Mouse (Mus musculus) monocyte, adult 2 months (primary cell): ENCODE results near the gene Pde10a.

Experiments used
- DNase-seq, 2 experiments: peaks; one replicate each; pipeline ENCODE4 v3.0.0; 2022; ENCODE audit warnings: low spot score in 2 of 2, low read depth in 1 of 2

Pde10a gene

DNA sequence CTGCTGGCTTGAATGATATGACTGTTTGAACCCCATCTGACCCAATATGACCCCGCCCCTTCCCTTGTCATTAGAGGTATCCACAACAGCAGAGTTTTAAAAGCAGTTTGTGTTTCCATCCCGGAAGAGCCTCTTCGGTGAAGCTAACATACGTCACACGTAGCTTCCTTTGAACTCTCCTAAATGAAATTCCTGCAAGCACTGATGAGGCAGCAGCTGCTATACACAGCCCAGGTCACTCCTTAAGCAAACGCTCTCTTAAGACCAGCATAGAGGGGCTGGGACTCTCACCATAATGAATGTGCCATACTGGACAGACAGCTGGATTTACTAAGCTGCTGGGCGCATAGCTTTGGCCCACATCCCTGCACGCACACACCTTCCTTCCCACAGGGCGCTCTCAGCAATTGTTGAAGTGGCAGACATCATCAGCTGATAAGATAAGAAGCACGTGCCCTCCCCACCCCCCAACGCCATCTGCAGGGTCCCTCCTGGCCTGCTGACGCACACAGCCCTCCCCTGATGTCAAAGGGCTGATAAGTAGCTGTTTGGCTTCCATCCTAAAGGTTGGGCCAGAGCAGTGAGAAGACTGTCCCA is 346.9 kb downstream of the Pde10a start:
- DNase-seq, result no peak

DNA sequence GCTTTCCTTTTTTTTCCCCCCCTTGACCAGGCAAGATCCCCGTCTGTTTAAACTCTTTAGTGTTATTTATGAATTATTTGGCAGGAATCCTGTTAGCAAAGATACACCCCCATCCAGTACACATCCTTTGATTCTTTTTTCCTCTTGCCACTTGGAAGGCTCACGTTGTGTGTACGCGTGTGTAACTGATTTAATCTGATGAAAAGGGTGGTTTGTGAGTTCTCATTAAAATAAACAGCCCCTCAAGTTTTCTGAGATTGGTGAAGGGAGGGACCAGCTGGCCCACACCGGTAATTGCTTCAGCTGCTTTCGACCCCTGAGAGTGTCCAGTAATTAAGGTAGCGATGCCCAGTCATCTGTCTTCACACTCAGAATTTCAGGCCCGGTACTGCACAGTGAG is 347.4 kb downstream of the Pde10a start:
- no peak for DNase-seq

DNA sequence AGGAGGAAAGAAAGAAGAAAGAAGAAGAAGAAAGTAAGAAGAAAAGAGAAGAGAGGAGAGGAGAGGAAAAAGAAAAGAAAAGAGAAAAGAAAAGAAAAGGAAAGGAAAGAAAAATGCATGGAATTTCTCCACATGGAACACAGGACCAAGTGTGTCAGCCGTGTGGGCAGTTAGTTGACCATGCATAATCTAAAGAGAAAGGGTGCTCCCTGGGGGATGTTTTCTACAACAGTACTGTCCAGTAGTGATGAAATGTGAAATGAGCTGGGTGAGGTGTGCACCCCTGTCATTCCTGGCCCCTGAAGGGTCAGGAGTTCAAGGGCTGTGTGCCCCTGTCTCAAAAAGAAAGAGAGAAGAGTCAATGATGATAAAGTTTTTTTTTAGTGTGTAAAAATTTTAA is 352.9 kb downstream of the Pde10a start:
- no peak for DNase-seq

DNA sequence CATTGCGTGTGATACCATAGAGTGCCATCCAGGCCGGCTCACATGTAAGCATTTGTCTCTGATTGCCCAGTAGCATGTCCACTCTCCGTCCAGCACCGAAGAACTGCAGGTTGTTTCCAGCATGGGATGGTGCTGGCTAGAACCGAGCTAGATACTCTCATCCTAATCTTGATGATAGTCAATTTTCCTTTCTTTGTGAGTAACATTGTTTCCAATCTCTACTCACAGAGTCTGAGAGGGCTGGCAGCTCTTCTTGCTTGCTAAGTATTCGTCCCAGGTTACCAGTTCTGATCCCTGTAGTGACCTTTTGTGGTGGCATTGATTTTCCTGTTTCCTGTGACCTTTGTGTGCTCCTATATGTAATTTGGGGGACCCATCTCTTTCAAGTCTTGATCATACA is 356.5 kb downstream of the Pde10a start:
- no peak for DNase-seq

DNA sequence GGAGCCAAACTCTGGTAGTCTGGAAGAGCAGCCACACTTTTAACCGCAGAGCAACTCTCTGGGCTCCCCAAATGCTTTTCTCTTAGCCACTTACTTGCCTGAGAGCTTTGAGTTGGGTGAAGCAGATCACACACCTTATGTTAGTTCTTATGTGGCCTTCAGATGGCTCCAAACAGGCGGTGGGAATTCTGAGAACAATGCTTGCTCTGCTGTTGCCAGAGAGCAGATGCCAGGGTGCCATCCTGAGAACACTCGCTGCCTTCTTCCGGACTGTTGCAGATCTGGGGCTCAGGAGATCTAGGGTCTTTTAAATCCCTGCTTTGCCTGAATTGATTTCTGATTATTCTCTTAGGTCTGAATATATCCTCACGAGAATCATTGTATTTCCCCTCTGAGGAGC is 359.5 kb downstream of the Pde10a start:
- DNase-seq, result no peak

DNA sequence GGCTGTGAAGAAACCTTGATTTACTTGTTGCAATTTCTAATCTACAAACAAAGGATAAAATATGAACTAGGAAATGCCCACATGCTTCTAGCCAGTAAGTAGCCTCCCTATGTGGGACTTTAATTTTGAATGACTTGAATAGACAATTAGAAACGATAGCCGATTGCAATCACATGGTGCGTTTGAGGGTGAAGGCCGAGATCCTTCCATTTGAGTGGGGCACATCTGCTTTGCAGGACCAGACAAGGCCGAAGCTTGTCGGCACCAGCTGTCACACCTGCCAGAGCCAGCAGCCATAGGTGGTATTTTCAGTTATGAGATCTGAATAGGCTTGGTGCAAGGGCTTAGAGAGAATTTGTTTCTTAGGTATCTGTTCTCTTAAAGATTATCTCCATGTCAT is 360.7 kb downstream of the Pde10a start:
- DNase-seq, result no peak

DNA sequence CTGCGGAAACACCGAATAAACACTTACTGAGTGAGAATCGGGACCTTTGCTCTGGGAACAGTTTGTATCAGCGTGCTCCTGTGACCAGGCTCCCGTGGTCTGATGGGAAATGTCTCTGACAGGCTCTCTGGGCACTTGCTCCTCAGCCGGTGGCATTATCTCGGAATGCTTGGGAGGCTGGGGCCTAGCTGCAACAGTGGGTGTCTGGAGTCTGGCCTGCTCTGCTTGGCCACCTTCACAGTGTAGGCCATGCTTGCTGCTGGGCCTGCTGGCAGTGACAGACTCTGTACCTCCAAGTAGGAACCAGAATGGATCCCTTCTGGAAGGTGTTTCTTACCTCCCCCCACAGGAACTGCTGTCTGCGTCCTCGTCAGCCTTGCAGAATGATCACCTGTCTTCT is 362.9 kb downstream of the Pde10a start:
- DNase-seq, result no peak

DNA sequence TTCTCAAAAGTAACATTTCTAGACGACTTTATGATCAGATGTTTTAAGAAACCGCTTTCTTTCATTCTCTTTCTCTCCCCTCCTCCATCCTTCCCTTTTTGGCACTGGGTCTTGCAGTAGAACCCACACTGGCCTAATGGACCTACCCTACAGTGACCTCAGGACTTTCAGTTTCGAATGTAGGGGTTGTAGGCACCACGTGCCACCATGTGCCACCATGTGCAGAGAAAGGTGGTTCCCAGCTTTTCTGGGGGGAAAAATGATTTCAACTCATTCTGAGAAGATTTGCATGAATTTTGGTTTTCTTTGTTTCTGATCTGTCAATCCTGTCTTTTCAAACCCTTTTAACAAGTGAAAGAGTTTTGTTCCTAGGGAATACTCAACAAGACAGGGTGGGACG is 363.5 kb downstream of the Pde10a start:
- no peak for DNase-seq

DNA sequence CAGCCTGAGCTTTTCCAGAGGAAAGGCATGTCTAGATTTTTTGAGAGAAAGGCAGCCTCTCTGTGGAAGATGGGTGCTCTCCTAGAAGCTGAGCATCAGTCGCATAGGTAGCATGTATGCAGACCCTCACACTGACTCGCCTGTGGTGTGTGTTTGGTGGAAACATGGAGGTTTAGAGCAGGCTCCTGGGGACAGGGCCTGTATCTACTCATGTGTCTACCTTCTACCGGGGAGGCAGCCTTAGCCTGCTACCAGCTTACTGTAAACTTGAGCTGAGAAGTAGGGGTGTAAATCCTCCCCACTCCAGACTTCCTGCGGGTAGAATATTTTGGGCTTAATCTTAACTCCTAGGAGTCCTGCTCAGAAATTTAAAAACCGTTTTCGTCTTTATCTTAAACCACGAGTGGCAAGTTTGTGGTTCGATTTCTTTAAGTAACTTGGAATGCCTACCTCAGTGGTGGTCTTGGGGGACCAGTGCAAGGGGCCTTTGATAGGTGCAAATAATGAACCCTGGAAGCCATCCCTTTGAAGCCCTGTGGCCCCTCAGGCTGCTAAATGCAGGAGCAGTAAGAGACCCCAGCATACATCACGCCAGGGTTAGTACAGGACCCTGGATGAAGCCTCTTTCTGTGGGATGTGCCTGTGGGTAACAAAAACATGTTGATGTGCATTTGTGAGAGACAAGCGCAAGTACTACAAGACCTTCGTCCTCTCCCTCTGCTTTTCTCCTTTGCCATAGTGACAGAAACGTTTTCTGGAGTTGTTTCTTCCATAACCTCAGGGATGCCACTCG is 367.2 kb downstream of the Pde10a start:
- no peak for DNase-seq

DNA sequence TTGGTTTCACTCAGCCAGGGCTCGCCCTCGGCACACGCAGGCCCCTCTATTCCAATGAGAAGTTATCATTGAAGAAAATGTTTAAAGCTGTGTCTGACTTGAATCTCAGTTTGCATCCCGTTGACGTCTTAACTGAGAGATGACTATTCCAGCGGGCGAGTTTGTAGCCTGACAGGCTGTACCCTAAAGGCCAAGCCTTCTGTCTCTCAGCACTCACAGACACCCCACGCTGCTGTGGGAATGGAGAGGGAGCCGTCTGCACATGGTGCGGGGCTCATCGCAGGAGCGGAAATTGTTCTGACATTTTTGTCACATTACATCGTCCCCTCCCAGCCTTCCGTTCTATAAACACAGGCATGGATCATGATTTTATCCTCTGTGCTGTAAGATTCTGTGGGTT is 370.8 kb downstream of the Pde10a start:
- no peak for DNase-seq

DNA sequence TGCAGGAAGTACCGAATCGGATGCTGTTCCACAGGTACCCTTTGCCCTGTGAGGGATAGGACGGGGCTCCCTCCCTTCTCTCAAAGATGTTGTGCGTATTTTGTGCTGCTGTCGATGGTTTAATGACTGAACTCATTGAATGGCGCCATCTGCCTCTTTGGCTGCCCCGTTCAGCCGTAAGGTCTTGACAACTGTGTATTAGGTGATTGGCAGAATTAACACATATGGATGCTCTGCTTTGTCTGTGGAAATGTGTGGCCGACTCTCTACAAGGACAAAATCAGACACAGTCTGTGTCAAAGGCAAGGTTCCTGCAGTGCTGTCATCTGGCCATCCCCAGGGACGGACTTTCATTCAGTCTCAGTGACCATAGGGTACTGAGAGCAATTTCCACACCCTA is 372.6 kb downstream of the Pde10a start:
- DNase-seq, result no peak

DNA sequence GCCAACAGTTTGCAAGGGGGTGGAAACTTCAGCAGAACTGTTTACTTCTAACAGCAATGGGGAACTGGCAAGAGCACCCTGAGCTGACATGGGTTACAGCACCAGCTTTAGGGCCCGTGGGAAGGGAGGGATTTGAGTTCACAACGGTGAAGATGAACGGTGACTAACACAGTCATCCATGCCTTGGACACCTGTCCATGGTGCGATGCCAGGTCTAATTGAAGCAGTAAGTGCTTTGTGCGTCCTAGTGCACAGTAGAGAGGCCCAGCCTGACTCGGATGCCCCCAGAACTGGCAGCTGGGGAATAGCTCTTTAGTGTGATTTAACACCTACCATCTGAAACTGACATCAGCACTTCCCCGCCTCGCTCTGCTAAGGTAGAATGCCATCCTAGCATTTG is 373.0 kb downstream of the Pde10a start:
- no peak for DNase-seq

DNA sequence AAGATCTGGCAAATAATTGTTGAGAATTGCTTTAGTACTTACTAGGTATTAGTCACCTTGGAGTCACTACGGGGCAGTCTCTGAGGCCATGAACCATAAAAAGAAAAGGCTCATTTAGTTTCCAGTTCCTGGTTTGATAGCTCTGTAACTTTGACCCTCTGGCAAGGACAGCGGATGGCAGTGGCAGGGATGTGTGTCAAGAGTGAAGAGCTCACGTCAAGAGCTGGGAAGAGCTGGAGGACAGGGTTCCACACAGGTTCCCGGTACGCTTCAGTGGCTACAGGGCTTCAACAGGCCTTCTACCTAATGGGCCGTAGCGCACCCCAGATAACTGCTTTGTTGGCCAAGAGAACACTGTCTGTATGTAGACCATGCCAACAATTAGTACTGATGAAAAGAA is 374.0 kb downstream of the Pde10a start:
- no peak for DNase-seq

DNA sequence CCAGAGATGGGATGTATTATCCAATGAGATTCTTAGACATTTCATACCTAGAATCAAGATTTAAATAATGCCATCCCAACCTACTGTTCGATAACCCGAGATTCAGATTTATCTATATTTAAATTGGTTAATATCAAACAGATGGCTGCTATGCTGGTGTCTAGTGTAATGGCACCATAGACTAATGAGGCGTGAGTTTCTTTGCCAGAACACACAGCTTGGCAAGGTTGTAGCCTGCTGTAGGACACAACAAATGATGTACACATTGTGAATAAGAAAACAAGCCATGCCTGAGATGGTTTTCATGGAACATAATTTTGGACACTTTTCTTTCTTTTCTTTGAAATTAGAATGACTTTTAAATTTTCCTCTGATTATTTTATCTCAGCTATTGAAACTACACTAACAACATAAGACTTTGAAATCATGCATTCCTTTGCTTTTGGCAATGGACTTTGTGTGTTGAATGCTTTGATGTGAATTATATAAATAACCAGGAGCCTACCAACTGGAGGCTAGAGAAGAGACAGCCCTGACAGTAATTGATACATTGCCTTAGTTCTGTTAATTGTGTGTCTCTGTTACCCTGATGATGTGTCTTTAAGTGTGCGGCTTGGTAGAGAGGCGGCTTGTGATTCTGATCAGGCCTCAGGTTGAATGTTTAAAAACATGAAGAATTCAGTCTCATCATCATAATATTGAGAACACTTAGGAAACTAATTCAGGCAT is 378.5 kb downstream of the Pde10a start:
- no peak for DNase-seq

DNA sequence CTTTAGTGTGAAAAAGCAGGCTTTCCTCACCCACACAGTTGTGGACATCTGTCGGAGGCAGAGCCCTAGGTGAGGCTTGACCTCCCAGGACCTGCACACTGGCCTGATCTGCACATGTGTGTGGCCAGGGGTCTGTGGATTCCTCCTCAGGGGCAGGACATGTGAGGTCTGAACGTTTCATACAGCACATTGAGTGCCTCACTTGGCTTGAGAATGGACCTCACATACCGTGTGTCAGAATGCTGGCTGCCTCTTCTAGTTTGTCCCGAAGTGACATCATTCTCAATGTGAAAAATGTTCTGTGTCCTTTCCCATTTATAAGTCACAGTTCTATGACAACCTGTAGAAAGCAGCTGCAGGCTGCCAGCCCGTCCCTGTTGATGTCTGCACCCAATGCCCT is 385.4 kb downstream of the Pde10a start:
- no peak for DNase-seq

DNA sequence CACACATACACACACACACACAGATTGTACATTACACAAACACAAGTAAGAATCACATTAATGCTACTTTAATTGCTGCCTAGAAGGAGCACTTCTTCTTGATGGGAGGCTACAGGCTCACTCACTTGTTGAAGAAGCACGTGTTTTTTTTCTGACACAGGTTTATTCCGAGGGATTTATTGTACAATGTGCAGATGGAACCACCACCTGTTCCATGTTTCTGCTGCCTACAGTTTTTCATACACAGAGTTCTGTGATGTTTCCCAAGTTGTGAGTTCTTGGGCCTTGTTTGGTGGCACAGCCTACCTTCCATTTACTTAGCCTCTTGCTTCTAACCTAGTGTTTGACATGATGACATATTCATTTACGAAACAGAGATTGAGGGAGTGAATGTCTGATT is 387.8 kb downstream of the Pde10a start:
- no peak for DNase-seq

DNA sequence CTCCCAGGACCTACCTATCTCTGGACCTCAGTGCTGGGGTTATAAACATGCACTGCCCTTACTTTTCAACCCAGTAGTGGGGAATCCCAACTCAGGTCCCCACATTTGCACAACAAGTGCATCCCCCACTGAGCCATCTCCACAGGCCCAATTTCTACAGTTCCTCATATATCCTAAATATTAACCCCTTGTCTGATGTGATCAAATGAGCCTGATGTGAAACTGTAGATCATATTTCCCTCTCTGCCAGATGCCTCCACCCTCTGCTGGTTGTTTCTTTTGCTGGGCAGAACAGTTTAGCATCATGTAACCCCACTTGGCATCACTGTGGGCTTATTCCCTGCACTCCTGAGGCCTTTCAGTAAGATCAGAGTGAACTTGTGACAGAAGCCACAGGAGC is 390.5 kb downstream of the Pde10a start:
- DNase-seq, result no peak

DNA sequence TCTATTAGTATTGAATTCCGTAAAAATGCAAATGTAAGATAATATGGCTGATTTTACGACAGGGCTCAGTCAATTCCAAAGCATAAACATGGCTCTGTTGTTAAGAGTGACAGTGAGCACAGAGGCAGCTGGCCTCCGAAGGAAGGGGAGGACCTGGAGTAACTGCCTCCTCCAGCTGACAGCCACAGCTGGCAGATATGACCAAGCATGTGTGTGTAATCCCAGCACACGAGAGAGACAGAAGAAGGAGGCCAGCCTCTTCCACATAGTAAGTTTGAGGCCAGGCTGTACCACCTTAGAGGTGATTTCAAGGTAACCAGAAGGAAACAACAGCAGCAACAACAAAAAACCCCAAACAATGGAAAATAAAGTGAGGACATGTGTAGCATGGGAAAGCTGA is 397.9 kb downstream of the Pde10a start:
- DNase-seq, result no peak

DNA sequence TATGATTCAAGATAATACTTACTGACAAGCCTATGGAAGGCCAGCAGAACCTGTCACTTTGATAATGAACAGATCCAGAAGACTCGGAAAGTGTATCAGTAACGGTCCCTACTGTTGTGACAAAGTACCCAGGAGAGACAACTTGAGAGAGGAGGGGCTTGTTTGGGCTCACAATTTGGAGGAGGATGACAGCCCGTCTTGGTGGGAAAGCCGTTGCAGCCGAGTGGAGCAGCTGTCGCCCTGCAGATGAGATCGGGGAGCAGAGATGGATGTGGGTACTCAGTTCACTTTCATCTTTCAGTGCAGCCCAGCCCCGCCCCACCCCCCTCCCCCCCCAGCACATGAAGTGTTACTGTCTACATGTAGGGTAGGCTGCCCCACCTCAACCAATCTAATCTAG is 398.6 kb downstream of the Pde10a start:
- no peak for DNase-seq

DNA sequence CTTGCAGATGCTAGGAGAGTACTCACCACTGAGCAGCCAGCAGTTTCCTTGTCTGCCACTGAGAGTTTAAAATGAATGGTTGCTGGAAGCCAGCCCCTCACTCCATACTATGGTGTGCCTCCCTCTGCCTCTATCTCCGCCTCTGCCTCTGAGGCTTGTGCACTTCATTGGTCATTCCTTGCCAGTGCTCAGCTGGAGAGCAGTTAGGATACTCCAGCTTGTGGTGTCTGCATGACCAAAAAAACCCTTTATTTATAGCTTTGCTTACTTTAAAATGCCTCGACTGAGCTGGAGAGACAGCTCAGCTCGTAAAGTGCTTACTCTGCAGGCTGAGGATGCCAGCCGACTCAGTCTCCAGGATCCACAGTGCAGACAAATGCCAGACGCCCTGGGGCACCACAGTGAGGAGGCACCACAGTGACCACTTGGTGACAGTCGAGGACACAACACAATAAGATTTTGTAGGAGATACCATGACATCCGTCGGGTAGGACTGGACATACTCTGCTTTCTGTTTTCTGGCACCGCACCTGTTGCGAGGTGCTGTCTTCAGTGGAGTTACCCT is 400.7 kb downstream of the Pde10a start:
- no peak for DNase-seq

DNA sequence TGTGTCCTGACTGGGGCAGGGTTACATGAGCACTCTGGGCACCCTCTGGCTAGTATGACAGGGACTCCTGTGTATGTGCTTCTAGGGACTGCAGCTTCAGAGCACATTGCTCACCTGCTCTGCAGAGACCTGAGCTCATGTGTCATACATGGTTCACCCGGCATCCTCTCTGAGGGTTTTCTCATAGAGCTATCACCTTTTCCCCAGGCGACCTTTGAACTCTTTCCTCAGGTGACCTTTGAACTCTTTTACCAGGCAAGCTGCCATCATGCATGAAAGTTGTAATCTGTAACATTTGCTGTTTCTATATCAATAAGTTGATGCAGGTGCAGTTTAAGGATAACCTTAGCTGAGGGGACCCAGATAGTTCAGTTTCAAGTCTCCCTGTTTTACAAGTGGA is 403.4 kb downstream of the Pde10a start:
- no peak for DNase-seq

DNA sequence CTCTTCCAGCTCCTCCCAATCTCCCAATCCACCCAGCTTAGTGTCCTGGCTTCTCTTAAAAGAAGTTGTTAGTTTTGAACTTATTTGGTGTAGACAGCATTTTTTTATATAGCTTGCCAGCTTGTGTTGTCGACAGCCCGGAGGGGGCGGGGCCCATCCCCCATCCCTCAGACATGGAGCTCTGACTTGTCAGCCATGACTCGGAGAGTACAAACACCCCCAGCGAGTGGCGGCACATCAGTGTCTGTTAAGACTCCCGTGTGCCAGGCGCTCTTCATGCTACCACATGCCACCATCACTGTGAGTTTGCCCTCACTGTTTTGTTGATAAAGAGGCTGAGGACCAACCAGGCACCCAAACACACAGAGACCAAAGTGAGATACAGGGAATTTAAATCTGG is 404.5 kb downstream of the Pde10a start:
- no peak for DNase-seq
